Mouse (Mus musculus) lung, postnatal 4 days (tissue): ENCODE measurements around the gene Zfp423.

Experiments used
- DNase-seq, 2 experiments: peaks; one replicate each; pipeline ENCODE4 v3.0.0; 2021

Gene Zfp423

DNA sequence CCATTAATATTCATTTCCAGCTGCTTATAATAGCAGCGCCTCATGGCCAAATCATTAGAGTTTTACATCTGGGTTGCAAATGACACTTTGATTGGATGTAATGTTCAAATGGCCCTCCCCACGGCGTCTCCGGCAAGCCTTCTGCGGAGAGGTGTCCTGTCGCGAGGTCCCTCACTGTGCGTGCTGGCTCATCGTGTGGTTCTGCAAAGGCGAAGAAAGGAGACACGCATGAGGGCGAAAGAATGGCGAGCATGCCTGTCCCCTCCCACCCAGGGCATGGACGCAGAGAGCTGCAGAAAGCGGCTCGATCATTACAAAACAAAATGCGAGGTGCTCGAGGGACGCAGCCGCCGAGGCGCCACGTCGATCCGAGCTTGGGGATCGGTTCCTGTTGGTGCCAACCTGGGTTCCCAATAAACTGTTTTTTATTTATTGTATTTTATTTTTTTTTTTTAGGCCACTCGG is 297.1 kb downstream of the Zfp423 start:
- DNase-seq, result peak in 1 of 2 experiments; percentile 47

DNA sequence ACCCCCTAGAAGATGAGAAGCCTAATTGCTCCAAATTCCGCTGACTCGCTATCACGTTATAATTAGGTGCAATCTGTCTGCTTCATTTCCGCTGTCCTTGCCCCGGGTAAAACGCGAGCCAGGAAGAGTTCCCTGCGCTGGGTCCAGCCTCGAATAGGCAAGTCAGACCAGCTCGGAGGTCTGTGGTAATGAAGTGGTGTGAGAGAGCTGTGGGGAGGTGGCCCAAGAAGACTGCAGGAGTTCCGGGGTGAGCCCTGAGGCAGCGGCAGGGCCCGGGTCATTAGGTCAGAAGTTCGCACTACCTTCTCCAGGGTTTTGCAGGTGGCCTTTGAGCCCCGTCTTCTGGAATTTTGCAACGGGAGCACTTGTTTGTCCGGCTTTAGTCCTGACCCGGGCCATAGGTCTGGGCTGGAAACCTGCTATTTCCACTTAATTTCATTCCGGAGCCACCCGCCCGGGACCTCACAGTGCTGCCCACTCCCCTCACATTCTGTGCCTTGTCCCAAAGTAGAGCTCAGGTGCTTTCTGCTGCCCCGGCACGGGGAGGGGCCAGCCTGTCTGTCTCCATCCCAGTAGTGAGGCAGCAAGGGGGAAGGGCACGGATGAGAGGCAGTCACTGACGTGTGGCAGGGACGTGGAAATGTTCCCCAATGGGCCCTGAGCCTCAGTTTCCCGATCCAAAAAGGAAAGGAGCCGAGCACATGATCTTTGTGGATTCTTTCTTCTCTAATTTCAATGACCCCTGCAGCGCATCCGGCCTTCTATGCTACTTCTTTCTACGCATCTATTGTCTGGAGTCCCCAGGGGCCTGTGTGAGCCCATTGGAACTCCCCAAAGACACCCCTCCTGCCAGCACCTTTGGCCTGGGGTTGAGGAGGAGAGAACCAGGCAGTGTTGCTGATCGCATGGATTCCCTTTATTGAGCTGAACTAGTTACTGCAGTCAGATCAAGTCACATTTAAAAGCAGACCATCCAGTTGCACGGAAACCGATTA is 298.2 kb downstream of the Zfp423 start:
- DNase-seq, result peak; percentile 20 to 68

DNA sequence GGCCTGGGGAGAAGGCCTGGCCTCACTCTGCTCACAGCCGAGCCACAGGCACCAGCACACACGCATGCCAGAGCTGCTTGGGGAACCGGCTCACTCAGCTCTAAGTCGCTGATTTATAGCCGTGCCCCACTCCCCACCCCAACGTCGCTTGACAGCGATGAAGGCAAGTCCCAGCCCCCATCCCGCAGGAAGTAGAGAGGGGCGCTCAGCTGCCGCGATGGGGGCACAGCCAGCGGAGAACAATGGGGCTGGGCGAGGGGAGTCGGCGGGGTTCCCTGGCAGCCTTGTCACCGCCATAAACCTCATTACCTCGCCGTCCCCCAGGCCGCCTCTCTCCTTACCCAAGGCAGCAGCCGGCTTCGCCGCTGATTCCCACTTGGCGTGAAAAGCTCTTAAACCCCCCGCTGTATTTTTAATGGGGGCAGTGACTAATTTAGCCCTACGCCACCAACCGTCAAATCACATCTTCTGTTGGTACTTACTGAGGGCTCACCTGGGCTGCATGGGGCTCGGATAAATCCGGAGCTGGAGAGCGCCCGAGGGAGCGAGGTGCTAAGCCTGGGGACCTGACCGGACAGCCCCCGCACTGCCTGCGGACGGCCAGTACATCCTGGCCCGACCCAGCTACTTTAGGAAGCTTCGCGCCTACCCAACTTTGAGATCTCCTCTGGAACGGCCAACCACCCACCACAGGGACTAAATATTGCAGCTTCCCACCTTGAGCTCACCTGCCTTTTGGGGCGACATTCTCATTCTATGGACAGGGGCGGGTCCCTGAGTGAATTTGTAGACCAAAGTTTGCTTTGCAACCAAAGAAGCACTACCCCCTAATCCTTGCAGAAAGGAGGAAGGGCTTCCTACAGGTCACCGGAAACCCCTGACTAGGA is 299.1 kb downstream of the Zfp423 start:
- no peak for DNase-seq

GRCm38 (mm10) chr8:87657488-87657887 is 301.9 kb downstream of the Zfp423 start:
- DNase-seq, result no peak

- peak; percentile 79 to 84 for DNase-seq
Observed at GRCm38 (mm10) chr8:87656484-87657230, 302.7 kb downstream of the Zfp423 start.

DNA sequence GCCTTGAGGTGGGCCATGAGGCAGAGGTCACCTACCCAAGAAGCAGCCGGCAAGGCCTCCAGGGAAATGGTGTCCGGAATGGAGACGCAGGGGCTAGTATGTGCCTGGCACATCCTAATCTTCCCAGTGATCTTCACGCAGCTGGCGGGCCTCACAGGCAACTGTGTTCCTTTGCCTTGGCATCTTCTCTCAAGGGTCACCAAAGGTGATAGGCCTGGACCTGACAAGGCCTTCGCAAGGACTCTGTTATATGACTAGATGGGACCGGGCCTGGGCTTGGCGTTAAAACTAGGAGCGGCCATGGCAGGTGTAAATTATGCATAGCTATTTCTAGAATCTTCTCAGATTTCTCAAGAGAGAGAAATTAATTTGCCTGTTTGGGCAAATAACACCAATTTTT is 303.4 kb downstream of the Zfp423 start:
- no peak for DNase-seq

- no peak for DNase-seq
Observed at GRCm38 (mm10) chr8:87647781-87648180, 311.6 kb downstream of the Zfp423 start.

- DNase-seq, result peak in 1 of 2 experiments; percentile 68
Observed at GRCm38 (mm10) chr8:87645829-87646483, 313.4 kb downstream of the Zfp423 start.

- DNase-seq, result peak in 1 of 2 experiments; percentile 41
Observed at GRCm38 (mm10) chr8:87645371-87645770, 314.0 kb downstream of the Zfp423 start.

GRCm38 (mm10) chr8:87640930-87641329 is 318.5 kb downstream of the Zfp423 start:
- no peak for DNase-seq

DNA sequence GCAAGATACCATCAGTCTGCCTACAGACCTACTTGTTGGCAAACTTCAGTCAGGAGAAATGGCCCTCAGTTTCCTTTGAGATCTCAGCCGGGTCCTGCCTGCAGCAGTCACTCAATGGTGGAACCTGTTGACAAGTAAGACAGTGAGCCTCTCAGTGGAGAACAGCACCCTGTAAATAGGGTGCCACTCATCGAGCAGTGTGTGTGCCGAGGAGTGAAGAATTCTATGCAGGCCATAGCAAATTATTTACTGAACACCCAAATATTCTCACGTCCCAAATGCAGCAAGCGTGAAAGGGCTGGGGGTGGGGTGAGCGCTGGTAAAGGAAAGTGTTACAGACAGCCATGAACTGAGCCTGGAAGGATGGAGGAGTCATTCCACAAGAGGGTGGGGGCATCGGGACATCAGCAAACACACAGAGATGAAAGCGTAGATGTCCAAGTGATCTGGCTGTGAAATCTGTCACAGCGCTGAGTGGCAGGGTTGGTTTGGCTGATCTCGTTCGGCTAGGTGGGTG is 323.1 kb downstream of the Zfp423 start:
- no peak for DNase-seq

DNA sequence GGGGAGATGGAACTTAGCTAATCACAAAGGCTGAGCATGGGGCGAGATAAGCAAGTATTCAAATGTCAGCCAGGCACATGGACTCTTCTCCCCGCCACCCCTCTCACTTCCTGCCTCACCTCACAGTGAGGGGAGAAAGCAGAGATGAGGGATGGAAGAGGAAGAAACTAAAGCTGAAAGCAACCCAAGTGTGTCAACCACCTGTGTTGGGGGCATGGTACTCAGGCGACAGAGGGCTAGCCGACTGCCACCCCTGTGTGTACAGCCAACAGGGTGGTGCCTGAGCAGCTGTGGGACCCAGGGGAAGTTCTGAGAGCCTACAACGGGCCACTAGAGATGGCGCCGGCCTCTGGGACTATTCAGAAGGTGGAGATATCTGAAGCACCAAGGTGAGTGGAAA is 327.6 kb downstream of the Zfp423 start:
- no peak for DNase-seq

GRCm38 (mm10) chr8:87629656-87630055 is 329.7 kb downstream of the Zfp423 start:
- no peak for DNase-seq

DNA sequence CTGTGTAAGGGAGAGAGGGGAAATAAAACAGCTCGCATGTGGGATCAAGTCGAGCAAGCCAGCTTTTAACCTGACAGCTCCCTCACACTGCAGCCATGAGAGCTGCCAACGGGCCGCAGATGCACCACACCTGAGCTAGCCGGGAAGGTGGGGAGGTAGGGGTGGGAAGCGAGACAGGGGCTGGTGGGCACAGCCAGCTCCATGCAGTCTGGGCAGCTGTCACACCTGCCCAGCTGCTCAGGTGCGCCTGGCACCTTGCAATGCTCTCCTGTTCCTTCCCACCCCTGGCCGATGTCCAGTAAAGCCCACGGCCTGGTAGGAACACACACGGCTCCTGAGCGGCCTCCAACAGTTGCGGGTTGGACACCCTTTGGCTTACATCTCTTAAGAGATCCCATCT is 338.2 kb downstream of the Zfp423 start:
- no peak for DNase-seq

- no peak for DNase-seq
Observed at GRCm38 (mm10) chr8:87620225-87620624, 339.2 kb downstream of the Zfp423 start.

DNA sequence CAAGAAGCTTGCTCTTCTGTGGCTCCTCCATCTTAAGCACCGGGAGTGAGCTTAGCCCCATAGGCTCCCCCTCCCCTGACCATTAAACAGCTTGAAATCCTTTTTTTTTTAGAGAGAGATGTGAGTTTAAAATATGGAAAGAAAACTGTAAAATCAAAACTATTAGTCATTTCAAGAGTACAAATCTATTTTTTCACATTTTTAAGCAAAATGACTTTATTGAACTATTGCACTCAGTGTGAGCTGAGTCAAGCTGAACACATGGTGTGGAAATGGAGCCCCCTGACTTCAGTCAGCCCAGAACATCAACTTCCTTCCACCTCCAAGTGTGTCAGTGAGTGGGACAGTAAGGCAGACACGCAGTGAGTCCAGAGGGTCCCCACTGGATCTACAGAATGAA is 339.9 kb downstream of the Zfp423 start:
- no peak for DNase-seq

DNA sequence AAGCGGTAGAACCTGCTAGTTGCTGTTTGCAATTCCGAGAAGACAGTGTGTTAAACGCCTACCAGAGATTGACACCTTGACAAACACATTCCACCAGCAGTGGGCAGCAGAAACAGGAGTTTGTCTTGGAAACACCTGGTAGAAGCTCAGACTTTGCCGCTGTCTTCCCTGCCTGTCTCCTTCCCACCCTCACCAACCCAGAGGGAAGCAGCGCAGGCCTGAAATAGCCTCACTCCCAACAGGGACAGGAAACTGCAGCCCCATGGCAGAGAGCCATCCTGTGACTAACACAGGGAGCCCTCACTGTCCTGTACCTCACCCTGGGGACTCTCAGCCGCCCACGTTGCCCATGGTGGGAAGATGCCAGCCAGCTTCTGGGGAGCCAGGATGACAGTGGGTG is 340.3 kb downstream of the Zfp423 start:
- DNase-seq, result peak; percentile 20 to 36

DNA sequence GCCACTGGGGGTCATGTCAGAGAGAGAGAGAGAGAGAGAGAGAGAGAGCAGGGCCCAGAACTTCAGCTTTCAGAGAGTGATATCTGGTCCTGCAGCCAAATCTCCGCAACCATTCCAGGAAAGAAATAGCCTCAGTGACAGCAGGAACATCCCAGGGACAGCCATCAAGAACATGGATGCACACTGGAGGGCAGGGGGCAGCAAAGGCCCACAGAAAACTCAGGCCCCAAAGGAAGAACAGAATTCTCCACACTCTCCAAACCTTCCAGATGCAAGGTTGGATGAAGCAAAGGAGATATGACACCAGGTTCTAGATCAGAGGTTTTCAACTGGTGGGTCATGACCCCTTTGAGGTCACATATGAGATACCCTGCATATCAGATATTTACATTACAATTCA is 345.7 kb downstream of the Zfp423 start:
- no peak for DNase-seq
